In genomic region chr5:108368851-108369621, GRCm38 (mm10) we compare ENCODE assay signal across 9 mouse cellular contexts. TPM values are rescaled to one million over a fixed set of nuclear protein-coding genes. Genes with fewer than 3 reads are reported as not detected.
DNase-seq lines count a peak whose midpoint lies in the region; ATAC-seq lines count a peak whose summit lies in the region.
"Had no signal": no experiment of that assay in that cellular context is flagged by ENCODE, and none has a peak within 500 bp of the region (broad histone marks: within the 10 kb centered on the region; RNA-seq: fewer than 3 reads in every experiment).

No protein-coding gene starts in this region.

- no peaks in the 10 kb centered on the region for H3K36me3 ChIP-seq in intestine, embryonic 15.5 days
- H3K36me3 ChIP-seq in megakaryocyte, embryonic 14.5 days (replicated peaks; ENCODE audit: low read length), result peaks cover 24% of the 10 kb centered on the region

- H3K4me2 ChIP-seq in intestine, embryonic 15.5 days (replicated peaks), result peak overlapping the region; percentile 98

- H3K9ac ChIP-seq in intestine, embryonic 15.5 days, result no peak overlapping the region

- no peaks in the 10 kb centered on the region for H3K9me3 ChIP-seq in intestine, embryonic 15.5 days
- no peaks in the 10 kb centered on the region for H3K9me3 ChIP-seq in megakaryocyte, embryonic 14.5 days

- DNase-seq in CD4-positive, CD25-positive, alpha-beta regulatory T cell, adult 2 months (ENCODE audit: low read depth, low spot score), result peak; percentile 7
- peak; percentile 74 to 79 for DNase-seq in cerebellum, postnatal 14 days
- DNase-seq in frontal cortex, postnatal 36 days (ENCODE audit: low spot score in 2 of 2), result peak; percentile 94 to 96
- peak; percentile 93 to 95 for DNase-seq in left cerebral cortex, postnatal 14 days (ENCODE audit: low spot score in 2 of 2)
- peak; percentile 94 to 95 for DNase-seq in right cerebral cortex, postnatal 36 days (ENCODE audit: low spot score in 2 of 2)

- peak overlapping the region; percentile 53 for H3K4me3 ChIP-seq in intestine, embryonic 15.5 days (replicated peaks)
- H3K4me3 ChIP-seq in megakaryocyte, embryonic 14.5 days (replicated peaks), result peak overlapping the region; percentile 94

- intact Hi-C loops in left cerebral cortex, postnatal 14 days (cut with DNase I), result no loop called here

- peaks cover 28% of the 10 kb centered on the region for H3K4me1 ChIP-seq in intestine, embryonic 15.5 days (replicated peaks)
- peaks cover 86% of the 10 kb centered on the region for H3K4me1 ChIP-seq in megakaryocyte, embryonic 14.5 days

- peaks cover 75% of the 10 kb centered on the region for H3K27me3 ChIP-seq in intestine, embryonic 15.5 days (replicated peaks)
- peaks cover 65% of the 10 kb centered on the region for H3K27me3 ChIP-seq in megakaryocyte, embryonic 14.5 days (replicated peaks)

- H3K27ac ChIP-seq in intestine, embryonic 15.5 days, result no peak overlapping the region

- under 1% methylated on average over 49 of the region's 49 CpGs for WGBS in intestine, embryonic 15.5 days

- no peak for ATAC-seq in CD4-positive, CD25-positive, alpha-beta regulatory T cell, adult 4 months
- no peak for ATAC-seq in intestine, embryonic 15.5 days

RNA-seq across cellular contexts. Expression of gene Gm42517, which starts 1.3 kb away (rescaled TPM):
- not detected for polyA plus RNA-seq in CD4-positive, CD25-positive, alpha-beta regulatory T cell, adult 4 months (2017; shearing (Covaris generic))
- 0.08 TPM in 1 of 2 replicates, not detected in the other for polyA plus RNA-seq in intestine, embryonic 15.5 days (2015; fragmentation: Nextera tagmentation; extraction: Ambion mirVana)
- 10 to 100 TPM; 76.9 to 78.2 TPM for total RNA-seq in left cerebral cortex, postnatal 14 days (2021)
- polyA plus RNA-seq in megakaryocyte, embryonic 14.5 days (2012; ENCODE audit: insufficient read depth, low replicate concordance), result 101 and 308 TPM in 2 replicates

RNA-seq across cellular contexts. Expression of gene Pde6b, which starts 19.2 kb away (rescaled TPM):
- 1 to 10 TPM; 1.5 to 1.8 TPM for polyA plus RNA-seq in CD4-positive, CD25-positive, alpha-beta regulatory T cell, adult 4 months (2017; shearing (Covaris generic))
- polyA plus RNA-seq in intestine, embryonic 15.5 days (2015; fragmentation: Nextera tagmentation; extraction: Ambion mirVana), result 0.09 and 0.18 TPM in 2 replicates
- total RNA-seq in left cerebral cortex, postnatal 14 days (2021), result under 1 TPM; 0.13 to 0.19 TPM
- not detected in 2 replicates for polyA plus RNA-seq in megakaryocyte, embryonic 14.5 days (2012; ENCODE audit: insufficient read depth, low replicate concordance)
- polyA plus RNA-seq: large intestine, adult 2 months had no signal

RNA-seq across cellular contexts. Expression of gene Pigg, which starts 56.6 kb away (rescaled TPM):
- 1 to 10 TPM; 2.7 to 5.7 TPM for polyA plus RNA-seq in CD4-positive, CD25-positive, alpha-beta regulatory T cell, adult 4 months (2017; shearing (Covaris generic))
- polyA plus RNA-seq in intestine, embryonic 15.5 days (2015; fragmentation: Nextera tagmentation; extraction: Ambion mirVana), result 7.5 and 7.7 TPM in 2 replicates
- 10 to 100 TPM; 10.5 to 10.7 TPM for total RNA-seq in left cerebral cortex, postnatal 14 days (2021)
- 0.55 and 0.77 TPM in 2 replicates for polyA plus RNA-seq in megakaryocyte, embryonic 14.5 days (2012; ENCODE audit: insufficient read depth, low replicate concordance)

Comparison
In these comparisons a context has a peak if more than half of its experiments do, and no peak if none do; other contexts are left out.
1. DNase-seq: peak in every context shown above with its lines; median percentile 95 in frontal cortex, postnatal 36 days; 94 in right cerebral cortex, postnatal 36 days; 94 in left cerebral cortex, postnatal 14 days; 76 in cerebellum, postnatal 14 days; 7 in CD4-positive, CD25-positive, alpha-beta regulatory T cell, adult 2 months.
2. RNA of gene Gm42517, which starts 1.3 kb away (polyA plus RNA-seq): 101 to 308 TPM in megakaryocyte, embryonic 14.5 days; 0.08 TPM in intestine, embryonic 15.5 days and not detected in CD4-positive, CD25-positive, alpha-beta regulatory T cell, adult 4 months; every median in the first group is over 10 times any median in the second.